ENCODE assay signal across 17 mouse cellular contexts in the genomic region with DNA sequence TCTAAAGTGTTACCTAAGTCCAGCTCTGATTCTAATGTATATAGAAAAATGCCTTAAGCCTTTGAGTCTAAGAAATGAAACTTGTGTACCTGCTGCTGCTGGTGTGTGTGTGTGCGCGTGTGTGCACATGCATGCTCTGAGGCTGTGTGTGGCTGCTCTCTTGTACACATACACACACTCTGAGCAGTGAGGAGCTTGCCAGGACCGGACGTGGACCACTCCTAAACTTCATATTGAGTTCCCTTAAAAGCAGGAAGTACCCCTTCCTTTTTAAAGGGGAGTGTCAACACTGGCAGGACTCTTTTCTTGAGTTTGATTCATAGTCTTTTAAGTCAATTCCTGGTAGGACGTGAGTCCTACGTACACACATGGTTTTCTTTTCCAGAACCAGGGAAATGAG.
"Had no signal": no experiment of that assay in that cellular context is flagged by ENCODE, and none has a peak within 500 bp of the region (broad histone marks: within the 10 kb centered on the region; RNA-seq: fewer than 3 reads in every experiment).

No protein-coding gene starts in this region.

- H3K4me3 ChIP-seq: lung, embryonic 15.5 days; midbrain, embryonic 10.5 days; midbrain, embryonic 12.5 days; myocyte; neural tube, embryonic 13.5 days; neural tube, embryonic 15.5 days had no signal

- H3K4me2 ChIP-seq: lung, embryonic 15.5 days; midbrain, embryonic 12.5 days; neural tube, embryonic 13.5 days; neural tube, embryonic 15.5 days had no signal

- H3K4me1 ChIP-seq: lung, embryonic 15.5 days; midbrain, embryonic 10.5 days; midbrain, embryonic 12.5 days; neural tube, embryonic 13.5 days; neural tube, embryonic 15.5 days had no signal

- ATAC-seq: midbrain, embryonic 16.5 days had no signal

- H3K9ac ChIP-seq: liver, embryonic 14.5 days; lung, embryonic 15.5 days; midbrain, embryonic 12.5 days; neural tube, embryonic 13.5 days; neural tube, embryonic 15.5 days had no signal

- H3K27ac ChIP-seq: liver, embryonic 14.5 days; lung, embryonic 15.5 days; midbrain, embryonic 10.5 days; midbrain, embryonic 12.5 days; neural tube, embryonic 13.5 days; neural tube, embryonic 15.5 days had no signal

- H3K27me3 ChIP-seq: lung, embryonic 15.5 days; midbrain, embryonic 12.5 days; neural tube, embryonic 13.5 days; neural tube, embryonic 15.5 days had no signal

- H3K36me3 ChIP-seq: lung, embryonic 15.5 days; midbrain, embryonic 10.5 days; midbrain, embryonic 12.5 days; neural tube, embryonic 13.5 days; neural tube, embryonic 15.5 days had no signal

- DNase-seq: midbrain, embryonic 14.5 days; retina, postnatal 1 day; right cerebral cortex, adult 18-20 months; right cerebral cortex, postnatal 25 days; right cerebral cortex, postnatal 4 days; spleen, adult 18-20 months; thymus, adult 18-20 months; thymus, postnatal 14 days; thymus, postnatal 36 days had no signal

- H3K9me3 ChIP-seq: lung, embryonic 15.5 days; midbrain, embryonic 10.5 days; midbrain, embryonic 12.5 days; neural tube, embryonic 13.5 days; neural tube, embryonic 15.5 days had no signal
